In the genomic region with DNA sequence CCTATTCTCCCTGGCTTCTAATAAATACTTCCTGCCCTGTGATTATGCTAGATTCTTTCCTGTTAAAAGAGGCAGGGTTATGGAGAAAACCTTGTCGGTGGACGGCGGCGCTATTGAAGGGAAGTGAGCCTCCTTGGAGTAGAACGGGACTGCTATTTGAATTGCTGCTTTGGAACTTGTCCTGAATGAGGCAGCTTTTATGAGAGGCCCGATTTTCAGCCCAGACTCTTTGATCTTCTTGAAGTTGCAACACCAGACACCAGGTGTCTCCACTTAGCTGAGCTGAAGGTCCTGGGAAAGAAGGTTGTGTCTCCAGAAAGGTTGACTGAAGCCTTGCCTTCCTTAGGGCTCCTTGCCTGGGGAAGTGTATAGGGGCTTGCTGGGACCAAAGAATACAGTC, we compare ENCODE assay signal across 8 mouse cellular contexts.
DNase-seq lines count a peak whose midpoint lies in the region; ATAC-seq and TF ChIP-seq lines count a peak whose summit lies in the region.

No protein-coding gene starts in this region.

- peak; percentile 17 to 24 for DNase-seq in layer of hippocampus, postnatal 10 days (ENCODE audit: low spot score in 2 of 2)
- no peak for DNase-seq in layer of hippocampus, postnatal 25 days (ENCODE audit: extremely low spot score in 1 of 2, low spot score in 1 of 2)
- peak; percentile 73 for DNase-seq in CD4-positive, CD25-positive, alpha-beta regulatory T cell, adult 2 months (ENCODE audit: low read depth, low spot score)
- DNase-seq in brain, adult 2 months (ENCODE audit: low read depth, low spot score), result peak; percentile 48
- DNase-seq in kidney, postnatal 0 days (ENCODE audit: low spot score), result peak; percentile 82
- DNase-seq in midbrain, embryonic 10.5 days (ENCODE audit: low spot score), result no peak
- no peak for DNase-seq in frontal cortex, postnatal 25 days (ENCODE audit: low spot score in 2 of 2)

- H3K4me2 ChIP-seq in kidney, postnatal 0 days (ENCODE audit: low read length), result no peak overlapping the region

- TF ChIP-seq CTCF in kidney, postnatal 0 days (IDR thresholded peaks at IDR 0.05; ENCODE audit: low read depth), result peak; percentile 72
- TF ChIP-seq CTCF in small intestine, adult 2 months (IDR thresholded peaks at IDR 0.05; ENCODE audit: extremely low read depth, insufficient read length, insufficient replicate concordance, low read depth, low read length), result no peak; the same call in 1 of the 2 replicates

- WGBS in kidney, postnatal 0 days, result 23% methylated on average over 6 of the region's 6 CpGs
- WGBS in small intestine, adult 2 months, result 21% methylated on average over 6 of the region's 6 CpGs
- 83% methylated on average over 6 of the region's 6 CpGs for WGBS in midbrain, embryonic 10.5 days

- H3K9ac ChIP-seq in kidney, postnatal 0 days (ENCODE audit: low read depth, low read length), result no peak overlapping the region

- ATAC-seq in kidney, postnatal 0 days (replicated peaks; ENCODE audit: low FRiP score, low read depth), result no peak

- H3K4me1 ChIP-seq in kidney, postnatal 0 days (replicated peaks; ENCODE audit: insufficient read depth, low read length), result peaks cover 6% of the 10 kb centered on the region
- peaks cover 6% of the 10 kb centered on the region; the same call in 1 of the 2 replicates for H3K4me1 ChIP-seq in small intestine, adult 2 months (ENCODE audit: control insufficient read depth, insufficient read depth, insufficient read length, low read length)
- peaks cover 32% of the 10 kb centered on the region for H3K4me1 ChIP-seq in midbrain, embryonic 10.5 days

- no peaks in the 10 kb centered on the region for H3K9me3 ChIP-seq in kidney, postnatal 0 days (replicated peaks; ENCODE audit: low read length)
- H3K9me3 ChIP-seq in midbrain, embryonic 10.5 days (replicated peaks), result no peaks in the 10 kb centered on the region; the same call in 1 of the 2 replicates

- H3K4me3 ChIP-seq in kidney, postnatal 0 days (replicated peaks; ENCODE audit: low read depth, low read length), result no peak overlapping the region
- no peak overlapping the region for H3K4me3 ChIP-seq in small intestine, adult 2 months (ENCODE audit: low read depth, low read length)
- H3K4me3 ChIP-seq in midbrain, embryonic 10.5 days, result no peak overlapping the region

- no peaks in the 10 kb centered on the region for H3K27me3 ChIP-seq in kidney, postnatal 0 days (ENCODE audit: insufficient read depth, low read length)
- no peaks in the 10 kb centered on the region for H3K27me3 ChIP-seq in small intestine, adult 2 months (ENCODE audit: control insufficient read depth, insufficient read depth, low read length)
- no peaks in the 10 kb centered on the region for H3K27me3 ChIP-seq in midbrain, embryonic 10.5 days (ENCODE audit: low read depth, poor library complexity, severe bottlenecking)

- no peak for TF ChIP-seq POLR2A in small intestine, adult 2 months (IDR thresholded peaks at IDR 0.05; ENCODE audit: low read depth, low read length)

- H3K36me3 ChIP-seq in kidney, postnatal 0 days (ENCODE audit: insufficient read depth, low read length), result no peaks in the 10 kb centered on the region
- H3K36me3 ChIP-seq in small intestine, adult 2 months (ENCODE audit: control insufficient read depth, insufficient read depth, low read length), result no peaks in the 10 kb centered on the region
- H3K36me3 ChIP-seq in midbrain, embryonic 10.5 days, result no peaks in the 10 kb centered on the region

- peak overlapping the region; percentile 73 for H3K27ac ChIP-seq in kidney, postnatal 0 days
- H3K27ac ChIP-seq in small intestine, adult 2 months (ENCODE audit: insufficient read depth, low read depth, low read length), result 0 out of 2 replicates have a peak overlapping the region, but pooled peaks have one; percentile 35
- no peak overlapping the region for H3K27ac ChIP-seq in midbrain, embryonic 10.5 days (replicated peaks)

Comparison
In these comparisons a context has a peak if more than half of its experiments do, and no peak if none do; other contexts are left out.
1. DNase-seq: peak in layer of hippocampus, postnatal 10 days (2 of 2), CD4-positive, CD25-positive, alpha-beta regulatory T cell, adult 2 months (single experiment), brain, adult 2 months (single experiment) and kidney, postnatal 0 days (single experiment); none in layer of hippocampus, postnatal 25 days (0 of 2), midbrain, embryonic 10.5 days (single experiment) and frontal cortex, postnatal 25 days (0 of 2).